Mouse (Mus musculus) cortical plate, adult 2 months (tissue): ENCODE data around the gene Teddm3.

Source experiments
- CTCF ChIP-seq: fragments of 200-500 bp; IDR thresholded peaks from 2 replicates; pipeline ENCODE4 v1.5.1; 2011; ENCODE audit warnings: mild to moderate bottlenecking, control low read depth, low read length; ENCODE audit not compliant: insufficient read depth; ENCODE audit errors: extremely low read depth
- POLR2A ChIP-seq: fragments of 200-500 bp; IDR thresholded peaks from 2 replicates; pipeline ENCODE4 v1.6.1; 2011; ENCODE audit warnings: mild to moderate bottlenecking, low read length, control low read depth; ENCODE audit not compliant: insufficient read depth; ENCODE audit errors: extremely low read depth

DNA sequence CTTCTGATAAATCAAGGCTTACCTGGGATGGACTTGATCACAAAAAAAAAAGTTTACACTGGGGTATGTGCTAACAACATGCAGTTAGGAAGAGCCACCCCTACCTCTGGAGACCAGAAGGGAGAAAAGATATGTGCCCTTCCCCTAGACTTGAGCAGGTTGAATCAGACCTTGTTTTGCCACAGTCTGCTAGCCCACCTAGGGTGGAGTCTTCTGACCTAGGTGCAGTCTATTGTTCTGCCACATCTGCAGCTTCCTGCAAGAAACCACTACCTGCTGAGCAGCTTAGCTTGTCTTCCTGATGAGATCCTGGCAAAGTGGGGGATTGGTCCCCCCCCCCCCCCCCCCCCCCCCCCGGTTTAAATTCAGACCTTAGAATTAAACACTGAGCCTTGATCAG lies 21.4 kb upstream of the Teddm3 start:
- no peak for TF ChIP-seq CTCF
- no peak for TF ChIP-seq POLR2A
